Mouse (Mus musculus) urinary bladder, adult 18-20 months (tissue): Measurements from ENCODE around the gene Tmem79.
"Not testable (repeated sequence)": the region's sequence is repeated elsewhere in the genome, so short reads cannot be mapped to it uniquely, and the experiment has no call there.

ENCODE experiments used
- DNase-seq, 2 experiments: peaks; one replicate each; pipeline ENCODE4 v3.0.0; 2022; ENCODE audit warnings: low spot score in 2 of 2, mixed read lengths in 2 of 2

The Tmem79 gene

DNA sequence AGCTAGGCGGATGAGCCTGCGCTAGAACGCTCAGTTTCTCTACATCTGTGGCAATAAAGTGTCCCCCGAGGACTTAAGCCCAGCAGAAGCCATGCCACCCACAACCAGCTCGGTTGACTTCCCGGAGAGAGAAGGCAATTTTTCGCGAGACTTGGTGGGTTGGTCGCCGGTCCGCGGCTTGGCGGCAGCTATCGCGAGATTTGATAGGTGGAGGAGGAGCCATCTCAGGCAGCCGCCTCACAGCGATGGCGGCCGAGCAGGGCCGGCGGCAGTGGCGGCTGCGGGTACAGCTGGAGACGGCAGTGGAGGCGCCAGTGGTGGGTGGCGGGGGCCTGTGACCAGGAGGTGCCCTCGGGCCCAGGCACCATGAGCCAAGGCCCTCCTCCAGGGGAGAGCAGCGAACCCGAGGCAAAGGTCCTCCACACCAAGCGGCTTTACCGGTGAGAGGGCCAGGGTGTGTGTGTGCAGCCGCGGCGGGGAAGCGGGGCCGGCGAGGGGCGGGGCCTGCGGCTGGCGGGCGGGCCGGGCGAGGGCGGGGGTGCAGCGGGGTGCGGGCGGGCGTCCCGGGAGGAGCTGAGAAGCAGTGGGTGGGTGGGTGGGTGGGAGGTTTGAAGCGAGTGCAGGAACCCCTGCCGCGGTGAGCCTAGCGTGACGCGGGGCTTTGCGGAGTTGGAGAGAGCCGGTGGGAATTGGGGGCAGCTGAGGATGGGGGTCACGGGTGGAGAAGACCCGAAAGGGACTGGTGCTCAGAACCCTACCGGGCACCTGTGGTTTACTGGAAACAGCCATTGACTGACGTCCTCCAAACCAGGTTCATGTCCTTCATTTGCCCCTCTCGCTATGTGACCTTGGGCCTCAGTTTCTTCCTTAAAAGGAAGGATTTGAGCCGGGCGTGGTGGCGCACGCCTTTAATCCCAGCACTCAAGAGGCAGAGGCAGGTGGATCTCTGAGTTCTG lies at the start of gene Tmem79, which contains the start of gene Smg5:
Gene Tmem79 (minus strand): TSS at position 91 of the 956 bp plus-strand sequence.
Gene Smg5 (plus strand): TSS at position 203 of the 956 bp plus-strand sequence.
- peak; percentile 92 to 96 for DNase-seq

DNA sequence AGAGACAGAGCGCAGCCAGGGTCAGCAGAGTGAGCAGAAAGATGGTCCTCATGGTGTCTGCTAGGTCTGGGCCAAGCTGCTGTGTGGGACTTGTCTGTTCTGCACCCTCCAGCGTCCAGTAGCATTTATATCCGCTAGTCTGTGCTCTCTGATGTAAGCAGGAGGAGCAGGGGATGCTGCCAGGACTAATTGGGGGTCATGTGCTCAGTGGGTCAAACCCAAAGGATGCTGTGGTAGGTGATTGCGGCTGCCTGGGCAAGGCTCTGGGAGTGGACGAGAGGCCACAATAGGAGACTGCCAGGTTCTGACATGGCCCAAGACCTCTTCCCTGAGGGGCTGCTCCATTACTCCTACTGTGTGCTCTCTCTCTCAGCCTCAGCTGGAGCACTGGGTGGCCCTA lies 48.4 kb upstream of the Tmem79 start, which contains the start of gene Bglap:
Gene Bglap (minus strand): TSS at position 101 of the 400 bp plus-strand sequence.
- DNase-seq, result no peak

DNA sequence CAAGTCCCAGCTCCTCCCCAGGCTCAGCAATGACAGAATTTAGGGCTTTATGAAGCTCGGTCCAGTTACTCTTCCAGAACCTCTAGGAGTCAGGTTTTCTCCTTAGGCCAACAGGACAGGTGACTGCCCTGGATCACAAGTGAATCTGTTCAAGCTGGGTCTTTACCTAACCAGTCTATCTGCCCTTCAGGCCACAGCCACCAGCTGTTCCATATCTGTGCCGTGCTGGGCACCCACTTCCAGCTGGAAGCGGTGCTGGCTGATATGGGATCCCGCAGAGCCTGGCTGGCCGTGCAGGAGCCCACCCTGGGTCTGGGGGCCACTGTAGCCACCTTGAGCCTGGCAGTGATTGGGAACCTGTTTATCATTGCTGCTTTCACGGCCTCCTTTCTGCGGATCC lies 46.4 kb upstream of the Tmem79 start:
- not testable (repeated sequence) for DNase-seq

DNA sequence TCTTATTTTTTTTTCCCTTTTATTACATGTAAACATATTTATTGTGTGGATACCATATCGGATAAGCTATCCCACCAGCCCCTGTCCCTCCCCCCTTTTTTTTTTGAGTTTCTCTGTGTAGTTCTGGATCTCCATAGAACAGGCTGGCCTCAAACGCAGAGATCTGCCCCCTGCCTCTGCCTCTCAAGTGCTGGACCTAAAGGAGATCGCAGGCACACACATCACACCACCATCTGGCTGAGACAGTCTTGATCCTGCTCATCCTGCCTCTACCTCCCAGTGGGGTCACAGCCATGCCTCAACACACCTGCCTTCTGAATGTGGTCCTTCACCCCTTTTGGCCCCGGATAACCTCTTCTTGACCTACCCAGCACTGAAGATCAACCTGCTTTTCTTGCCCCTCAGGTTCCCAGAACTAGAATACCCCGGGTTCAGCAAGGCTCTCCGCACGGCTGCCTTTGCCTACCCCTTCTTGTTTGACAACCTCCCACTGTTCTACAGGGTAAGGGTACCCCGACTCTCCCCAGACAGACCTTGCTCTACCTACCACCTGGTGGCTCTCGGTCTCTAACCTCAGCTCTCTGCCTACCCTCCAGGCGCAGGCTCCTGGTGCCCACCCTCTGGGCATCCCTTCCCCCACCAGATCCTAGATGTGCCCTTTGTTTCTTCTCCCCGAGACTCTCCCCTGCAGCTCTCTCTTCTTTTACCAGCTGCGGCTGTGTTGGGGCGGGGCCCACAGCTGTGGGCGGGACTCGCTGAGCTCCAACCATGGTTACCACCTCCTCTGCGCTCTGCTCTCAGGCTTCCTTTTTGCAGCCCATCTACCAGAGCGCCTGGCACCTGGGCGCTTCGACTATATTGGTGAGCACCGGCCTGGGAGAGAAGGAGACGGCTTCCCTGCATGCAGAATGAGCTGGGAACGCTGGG lies 45.7 kb upstream of the Tmem79 start:
- DNase-seq, result not testable (repeated sequence)

DNA sequence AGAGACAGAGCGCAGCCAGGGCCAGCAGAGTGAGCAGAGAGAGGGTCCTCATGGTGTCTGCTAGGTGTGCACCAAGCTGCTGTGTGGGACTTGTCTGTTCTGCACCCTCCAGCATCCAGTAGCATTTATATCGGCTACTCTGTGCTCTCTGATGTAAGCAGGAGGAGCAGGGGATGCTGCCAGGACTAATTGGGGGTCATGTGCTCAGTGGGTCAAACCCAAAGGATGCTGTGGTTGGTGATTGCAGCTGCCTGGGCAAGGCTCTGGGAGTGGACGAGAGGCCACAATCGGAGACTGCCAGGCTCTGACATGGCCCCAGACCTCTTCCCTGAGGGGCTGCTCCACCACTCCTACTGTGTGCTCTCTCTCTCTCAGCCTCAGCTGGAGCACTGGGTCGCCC lies 42.7 kb upstream of the Tmem79 start, which contains the start of gene Bglap2:
Gene Bglap2 (minus strand): TSS at position 101 of the 400 bp plus-strand sequence.
- DNase-seq, result not testable (repeated sequence)

DNA sequence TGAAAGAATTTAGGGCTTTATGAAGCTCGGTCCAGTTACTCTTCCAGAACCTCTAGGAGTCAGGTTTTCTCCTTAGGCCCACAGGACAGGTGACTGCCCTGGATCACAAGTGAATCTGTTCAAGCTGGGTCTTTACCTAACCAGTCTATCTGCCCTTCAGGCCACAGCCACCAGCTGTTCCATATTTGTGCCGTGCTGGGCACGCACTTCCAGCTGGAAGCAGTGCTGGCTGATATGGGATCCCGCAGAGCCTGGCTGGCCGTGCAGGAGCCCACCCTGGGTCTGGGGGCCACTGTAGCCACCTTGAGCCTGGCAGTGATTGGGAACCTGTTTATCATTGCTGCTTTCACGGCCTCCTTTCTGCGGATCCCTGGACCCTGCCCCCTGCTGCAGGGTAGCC lies 40.7 kb upstream of the Tmem79 start:
- not testable (repeated sequence) for DNase-seq

DNA sequence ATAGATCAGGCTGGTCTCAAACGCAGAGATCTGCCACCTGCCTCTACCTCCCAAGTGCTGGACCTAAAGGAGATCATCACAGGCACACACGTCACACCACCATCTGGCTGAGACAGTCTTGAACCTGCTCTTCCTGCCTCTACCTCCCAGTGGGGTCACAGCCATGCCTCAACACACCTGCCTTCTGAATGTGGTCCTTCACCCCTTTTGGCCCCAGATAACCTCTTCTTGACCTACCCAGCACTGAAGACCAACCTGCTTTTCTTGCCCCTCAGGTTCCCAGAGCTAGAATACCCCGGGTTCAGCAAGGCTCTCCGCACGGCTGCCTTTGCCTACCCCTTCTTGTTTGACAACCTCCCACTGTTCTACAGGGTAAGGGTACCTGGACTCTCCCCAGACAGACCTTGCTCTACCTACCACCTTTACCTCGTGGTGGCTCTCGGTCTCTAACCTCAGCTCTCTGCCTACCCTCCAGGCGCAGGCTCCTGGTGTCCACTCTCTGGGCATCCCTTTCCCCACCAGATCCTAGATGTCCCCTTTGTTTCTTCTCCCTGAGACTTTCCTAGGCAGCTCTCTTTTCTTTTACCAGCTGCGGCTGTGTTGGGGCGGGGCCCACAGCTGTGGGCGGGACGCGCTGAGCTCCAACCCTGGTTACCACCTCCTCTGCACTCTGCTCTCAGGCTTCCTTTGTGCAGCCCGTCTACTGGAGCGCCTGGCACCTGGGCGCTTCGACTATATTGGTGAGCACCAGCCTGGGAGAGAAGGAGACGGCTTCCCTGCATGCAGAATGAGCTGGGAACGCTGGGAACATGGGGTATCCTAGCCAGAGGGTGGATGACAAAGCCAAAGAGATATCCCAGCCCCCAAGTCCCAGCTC lies 40.0 kb upstream of the Tmem79 start:
- DNase-seq, result not testable (repeated sequence)

DNA sequence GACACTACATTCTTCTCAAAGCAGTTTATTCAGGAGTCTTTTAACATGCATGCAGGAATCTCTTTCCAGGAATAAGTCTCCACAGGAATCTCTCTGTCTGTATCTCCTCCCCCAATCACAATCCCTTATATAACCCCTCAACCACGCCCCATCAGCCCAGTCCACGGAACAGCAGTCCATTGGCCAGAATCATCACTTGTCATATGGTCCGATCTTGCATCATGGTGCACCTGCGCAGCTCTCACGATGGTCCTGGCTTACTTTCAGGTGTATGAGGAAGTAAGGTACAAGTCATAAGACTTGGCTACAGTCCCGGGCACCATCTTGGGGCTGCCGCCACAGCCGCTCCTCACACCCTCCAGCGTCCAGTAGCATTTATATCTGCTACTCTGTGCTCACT lies 36.7 kb upstream of the Tmem79 start, which contains the start of gene Bglap3:
Gene Bglap3 (minus strand): TSS at position 101 of the 400 bp plus-strand sequence.
- not testable (repeated sequence) for DNase-seq

DNA sequence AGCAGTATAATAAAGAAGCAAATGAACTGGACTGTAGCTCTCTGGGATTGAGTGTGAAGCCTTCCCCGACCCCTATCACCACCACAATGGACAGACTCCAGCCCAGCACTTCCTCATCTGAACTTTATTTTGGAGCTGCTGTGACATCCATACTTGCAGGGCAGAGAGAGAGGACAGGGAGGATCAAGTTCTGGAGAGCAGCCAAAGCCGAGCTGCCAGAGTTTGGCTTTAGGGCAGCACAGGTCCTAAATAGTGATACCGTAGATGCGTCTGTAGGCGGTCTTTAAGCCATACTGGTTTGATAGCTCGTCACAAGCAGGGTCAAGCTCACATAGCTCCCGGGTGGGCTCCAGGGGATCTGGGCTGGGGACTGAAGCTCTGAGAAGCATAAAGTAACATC lies 32.6 kb upstream of the Tmem79 start:
- DNase-seq, result not testable (repeated sequence)

DNA sequence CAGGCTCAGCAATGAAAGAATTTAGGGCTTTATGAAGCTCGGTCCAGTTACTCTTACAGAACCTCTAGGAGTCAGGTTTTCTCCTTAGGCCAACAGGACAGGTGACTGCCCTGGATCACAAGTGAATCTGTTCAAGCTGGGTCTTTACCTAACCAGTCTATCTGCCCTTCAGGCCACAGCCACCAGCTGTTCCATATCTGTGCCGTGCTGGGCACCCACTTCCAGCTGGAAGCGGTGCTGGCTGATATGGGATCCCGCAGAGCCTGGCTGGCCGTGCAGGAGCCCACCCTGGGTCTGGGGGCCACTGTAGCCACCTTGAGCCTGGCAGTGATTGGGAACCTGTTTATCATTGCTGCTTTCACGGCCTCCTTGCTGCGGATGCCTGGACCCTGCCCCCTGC lies 31.6 kb upstream of the Tmem79 start:
- not testable (repeated sequence) for DNase-seq

DNA sequence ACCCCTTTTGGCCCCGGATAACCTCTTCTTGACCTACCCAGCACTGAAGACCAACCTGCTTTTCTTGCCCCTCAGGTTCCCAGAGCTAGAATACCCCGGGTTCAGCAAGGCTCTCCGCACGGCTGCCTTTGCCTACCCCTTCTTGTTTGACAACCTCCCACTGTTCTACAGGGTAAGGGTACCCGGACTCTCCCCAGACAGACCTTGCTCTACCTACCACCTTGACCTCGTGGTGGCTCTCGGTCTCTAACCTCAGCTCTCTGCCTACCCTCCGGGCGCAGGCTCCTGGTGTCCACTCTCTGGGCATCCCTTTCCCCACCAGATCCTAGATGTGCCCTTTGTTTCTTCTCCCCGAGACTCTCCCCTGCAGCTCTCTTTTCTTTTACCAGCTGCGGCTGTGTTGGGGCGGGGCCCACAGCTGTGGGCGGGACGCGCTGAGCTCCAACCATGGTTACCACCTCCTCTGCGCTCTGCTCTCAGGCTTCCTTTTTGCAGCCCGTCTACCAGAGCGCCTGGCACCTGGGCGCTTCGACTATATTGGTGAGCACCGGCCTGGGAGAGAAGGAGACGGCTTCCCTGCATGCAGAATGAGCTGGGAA lies 31.0 kb upstream of the Tmem79 start:
- peak in 1 of 2 experiments; percentile 53 for DNase-seq

DNA sequence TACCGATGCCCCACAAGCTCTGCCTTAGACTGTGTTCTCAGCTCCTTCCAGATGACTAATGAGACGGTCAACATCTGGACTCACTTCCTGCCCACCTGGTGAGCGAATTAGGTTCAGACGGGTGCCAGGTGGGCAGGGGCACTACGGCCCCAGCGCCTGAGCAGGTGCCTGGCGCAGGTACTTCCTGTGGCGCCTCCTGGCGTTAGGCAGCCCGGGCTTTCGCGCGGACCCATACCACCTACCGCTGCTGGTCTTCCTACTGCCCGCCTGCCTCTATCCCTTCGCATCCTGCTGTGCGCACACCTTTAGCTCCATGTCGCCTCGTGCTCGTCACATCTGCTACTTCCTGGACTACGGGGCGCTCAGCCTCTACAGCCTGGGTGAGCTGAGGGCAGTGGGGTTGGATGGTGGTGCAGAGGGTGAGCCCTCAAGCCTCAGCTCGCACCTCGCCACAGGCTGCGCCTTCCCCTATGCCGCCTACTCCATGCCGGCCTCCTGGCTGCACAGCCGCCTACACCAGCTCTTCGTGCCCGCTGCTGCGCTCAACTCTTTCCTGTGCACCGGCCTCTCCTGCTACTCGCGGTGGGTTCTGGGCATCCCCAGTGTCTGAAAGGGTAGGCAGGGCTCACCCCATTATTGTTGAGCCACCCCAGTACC lies 29.9 kb upstream of the Tmem79 start:
- no peak for DNase-seq

DNA sequence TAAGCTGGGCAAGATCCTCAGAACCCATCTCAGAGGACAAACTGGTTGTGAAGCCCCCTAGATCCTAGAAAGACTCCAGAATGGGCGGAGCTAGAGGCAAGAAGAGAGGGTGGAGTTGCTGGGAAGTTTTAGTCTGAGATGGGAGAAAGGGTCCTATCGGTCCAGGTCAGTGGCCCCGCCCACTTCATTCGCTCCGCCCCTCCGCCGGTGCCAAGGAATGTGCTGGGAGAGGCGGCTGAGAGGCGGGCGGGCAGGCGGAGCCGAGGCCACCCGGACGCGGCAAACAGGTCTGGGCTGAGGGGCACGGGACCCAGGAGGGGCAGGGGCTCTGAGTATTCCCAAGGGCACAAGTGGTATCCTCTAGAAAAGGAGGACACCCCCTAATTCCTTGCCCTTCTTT lies 28.4 kb upstream of the Tmem79 start, which contains the start of gene Paqr6:
Gene Paqr6 (plus strand): TSS at position 248 of the 400 bp plus-strand sequence.
- DNase-seq, result peak in 1 of 2 experiments; percentile 68

DNA sequence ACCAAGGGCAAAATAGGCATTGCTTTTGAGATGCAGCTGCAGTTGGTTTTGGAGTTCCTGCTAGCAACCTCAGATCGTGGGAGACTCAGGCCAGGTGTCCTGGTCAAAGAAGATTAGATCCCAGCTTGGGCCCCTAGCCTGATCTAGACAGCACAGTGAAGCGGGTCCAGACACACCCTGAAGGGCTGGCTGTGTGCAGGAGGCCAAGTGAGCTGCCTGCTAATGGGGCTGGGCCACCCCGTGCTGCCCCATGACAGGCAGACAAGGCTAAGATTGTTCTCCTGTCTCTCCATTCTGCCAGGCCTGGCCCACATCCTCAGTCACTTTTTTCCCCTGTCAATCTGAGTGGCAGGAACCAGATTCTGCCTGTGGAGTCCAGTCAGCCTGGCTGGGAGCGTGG lies 27.8 kb upstream of the Tmem79 start:
- no peak for DNase-seq

DNA sequence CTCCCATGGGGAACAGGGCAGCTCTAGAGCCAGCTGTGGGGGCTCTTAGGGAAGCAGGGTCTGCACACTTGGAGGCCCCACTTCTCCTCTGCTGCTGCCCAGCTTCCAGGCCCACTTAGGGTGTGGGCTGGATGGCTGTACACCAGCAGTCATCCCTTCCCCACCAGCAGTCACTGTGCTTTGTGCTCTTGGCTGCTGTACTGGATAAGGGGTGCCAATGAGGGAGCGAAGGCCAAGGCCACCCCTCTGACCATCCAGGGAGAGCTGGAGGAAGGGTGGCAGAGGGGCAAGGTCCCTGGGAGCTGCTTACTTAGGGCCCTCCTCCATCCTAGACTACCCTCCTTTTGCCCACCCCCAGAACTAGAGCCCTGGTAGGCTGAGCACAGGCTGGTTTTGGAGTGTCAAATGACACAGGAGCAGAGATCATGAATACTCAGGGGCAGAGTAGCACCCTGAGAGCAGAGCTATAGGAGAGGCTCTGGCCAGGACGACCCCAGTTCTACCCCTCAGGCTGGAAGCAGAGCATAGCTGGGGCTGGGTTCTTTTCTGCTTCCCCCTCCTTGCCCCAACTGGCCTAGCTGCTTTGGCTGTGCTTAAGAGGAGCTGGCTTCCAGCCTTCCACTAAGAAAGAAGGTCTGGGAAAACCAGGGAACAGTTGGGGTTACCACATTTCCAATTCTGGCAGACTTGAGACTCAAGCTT lies 25.8 kb upstream of the Tmem79 start:
- DNase-seq, result no peak

DNA sequence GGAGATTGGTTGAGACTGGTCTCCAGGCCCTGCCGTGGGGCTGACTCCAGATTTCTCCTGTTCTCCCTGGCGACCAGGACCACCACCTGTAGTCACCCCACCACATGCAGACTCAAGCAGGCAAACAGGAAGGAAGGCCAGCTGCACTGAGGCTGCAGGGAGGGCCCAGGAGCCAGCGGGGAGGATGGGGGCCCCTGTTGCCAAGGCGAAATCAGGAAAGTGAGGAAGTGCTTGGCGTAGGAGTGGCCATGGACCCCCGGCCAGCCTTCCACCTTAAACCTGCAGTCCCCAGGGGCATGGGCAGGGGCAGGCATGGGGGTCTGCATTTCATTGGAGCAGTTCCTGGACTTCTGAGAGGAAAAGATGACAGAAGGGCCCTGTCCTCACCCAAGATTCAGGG lies 25.1 kb upstream of the Tmem79 start:
- DNase-seq, result no peak

DNA sequence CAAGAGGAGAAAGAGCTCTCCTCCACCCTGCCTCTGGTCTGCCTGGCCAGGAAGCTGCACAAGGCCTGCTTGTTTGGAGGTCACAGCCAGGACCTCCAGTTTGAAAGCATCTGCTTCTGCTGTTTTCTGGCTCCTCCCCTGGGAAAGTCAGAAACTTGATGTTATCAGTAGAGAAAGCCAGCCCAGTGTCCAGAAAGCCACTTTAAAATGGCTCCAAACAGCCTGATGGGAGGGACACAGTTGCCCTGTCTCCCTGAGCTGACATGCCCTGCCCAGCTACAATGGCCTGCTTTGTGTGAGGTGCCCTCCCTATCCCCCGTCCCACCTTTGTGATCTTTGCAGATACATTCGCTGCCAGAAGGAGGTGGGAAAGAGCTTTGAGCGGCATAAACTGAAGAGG lies 24.0 kb upstream of the Tmem79 start:
- DNase-seq, result no peak

DNA sequence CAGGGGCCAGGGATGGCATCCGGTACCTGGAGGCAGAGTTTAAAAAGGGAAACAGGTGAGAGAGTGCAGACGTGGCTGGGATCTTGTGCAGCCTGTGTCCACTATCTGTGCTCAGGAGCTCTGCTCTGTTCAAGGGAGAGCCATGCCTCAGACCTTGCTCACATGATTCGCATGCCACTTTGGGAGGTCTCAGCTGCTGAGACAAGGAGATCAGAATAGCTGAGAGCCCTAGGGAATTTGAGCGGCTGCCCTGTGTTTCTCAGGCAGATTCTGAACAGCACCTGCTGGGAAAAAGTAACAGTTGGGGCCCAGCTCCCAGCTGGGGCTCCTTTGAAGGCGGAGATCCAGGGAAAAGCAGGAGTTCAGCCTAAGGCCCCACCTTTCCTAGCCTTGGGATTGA lies 23.6 kb upstream of the Tmem79 start:
- DNase-seq, result no peak
